Mouse (Mus musculus): ENCODE measurements at regions not wholly inside any gene's neighbourhood (a gene's known extent, or its start where the extent isn't known, plus 50 kb on each side); places are given as distances from the start of the nearest gene placed in this dataset.

- Histone ChIP-seq H3K4me1 (ENCODE audit: control insufficient read depth in 1 of 2, insufficient read depth in 2 of 2) (no peaks in the 10 kb centered on the region), H3K4me3 (replicated peaks in 1 of 3; ENCODE audit: low read depth in 2 of 3, low read length in 2 of 3, poor library complexity in 1 of 3) (no peak overlapping the region), H3K27ac (ENCODE audit: insufficient read depth, low read depth) (no peak overlapping the region), H3K79me2 (replicated peaks; ENCODE audit: control insufficient read depth, extremely low read depth, insufficient read depth, poor library complexity, severe bottlenecking) (no peaks in the 10 kb centered on the region), H3K4me2 (ENCODE audit: insufficient read depth, low read depth, poor library complexity, severe bottlenecking) (no peak overlapping the region), H3K9ac (ENCODE audit: insufficient read depth, low read depth) (no peak overlapping the region), H3K27me3 (replicated peaks) (no peaks in the 10 kb centered on the region), H3K36me3 (replicated peaks in 1 of 2; ENCODE audit: control insufficient read depth in 1 of 2, insufficient read depth in 1 of 2, low read length in 1 of 2) (no peaks in the 10 kb centered on the region), H3K9me3 (replicated peaks; ENCODE audit: low read length) (peaks cover 15% of the 10 kb centered on the region)
- DNase-seq (ENCODE audit: extremely low read depth) = no peak
- dilution Hi-C loops (cut with MboI; ENCODE audit: extremely low pct_ligation_motif_present, extremely low pct_unique_long_range_greater_than_20kb, low sequenced_read_pairs) (no loop called here), in situ Hi-C loops (cut with MboI; ENCODE audit: low pct_ligation_motif_present, low pct_unique_long_range_greater_than_20kb, low sequenced_read_pairs) (no loop called here)
- no peak for TF ChIP-seq RCOR1 (conservative IDR thresholded peaks at IDR 0.05; ENCODE audit: low read depth, low read length)
- TF ChIP-seq JUND (conservative IDR thresholded peaks at IDR 0.05; ENCODE audit: low read depth, low read length) = no peak
- TF ChIP-seq HCFC1 (IDR thresholded peaks at IDR 0.05; ENCODE audit: low read depth, low read length) = no peak
- no peak for TF ChIP-seq NRF1 (IDR thresholded peaks at IDR 0.05; ENCODE audit: low read depth, low read length)
- no peak for TF ChIP-seq PAX5 (IDR thresholded peaks at IDR 0.05; ENCODE audit: low read length)
- no peak for TF ChIP-seq ZNF384 (IDR thresholded peaks at IDR 0.05; ENCODE audit: low read depth, low read length)
- TF ChIP-seq JUN (IDR thresholded peaks at IDR 0.05; ENCODE audit: insufficient read depth, low read depth, low read length) = no peak
- TF ChIP-seq SIN3A (IDR thresholded peaks at IDR 0.05; ENCODE audit: low read length) = no peak
- TF ChIP-seq USF1 (IDR thresholded peaks at IDR 0.05; ENCODE audit: low read depth, low read length) = no peak
- no peak for TF ChIP-seq ETS1 (conservative IDR thresholded peaks at IDR 0.05; ENCODE audit: low read depth, low read length)
- no peak for TF ChIP-seq GABPA (IDR thresholded peaks at IDR 0.05; ENCODE audit: insufficient replicate concordance, low read depth, low read length)
- TF ChIP-seq E2F4 (IDR thresholded peaks at IDR 0.05; ENCODE audit: insufficient replicate concordance, low read depth, low read length) = no peak
- TF ChIP-seq ZC3H11A (IDR thresholded peaks at IDR 0.05; ENCODE audit: low read depth, low read length) = no peak
- no peak for TF ChIP-seq BHLHE40 (IDR thresholded peaks at IDR 0.05; ENCODE audit: low read depth, low read length)
Observed at GRCm38 (mm10) chr1:148720980-148721379, 1240.1 kb downstream of the Pla2g4a start.

- H3K27ac ChIP-seq (ENCODE audit: insufficient read depth, low read depth) = no peak overlapping the region
- no peak for DNase-seq (ENCODE audit: extremely low read depth)
- in situ Hi-C loops (cut with MboI; ENCODE audit: low pct_ligation_motif_present, low pct_unique_long_range_greater_than_20kb, low sequenced_read_pairs) = no loop called here
Observed at GRCm38 (mm10) chr1:148708084-148708483, 1253.0 kb downstream of the Pla2g4a start.

More at GRCm38 (mm10) chr1:148708084-148708483, 1253.0 kb downstream of the Pla2g4a start:
- Histone ChIP-seq H3K4me1 (ENCODE audit: control insufficient read depth in 1 of 2, insufficient read depth in 2 of 2) (no peaks in the 10 kb centered on the region), H3K9me3 (replicated peaks; ENCODE audit: low read length) (peaks cover 22% of the 10 kb centered on the region), H3K79me2 (replicated peaks; ENCODE audit: control insufficient read depth, extremely low read depth, insufficient read depth, poor library complexity, severe bottlenecking) (no peaks in the 10 kb centered on the region), H3K4me3 (replicated peaks in 1 of 3; ENCODE audit: low read depth in 2 of 3, low read length in 2 of 3, poor library complexity in 1 of 3) (no peak overlapping the region), H3K36me3 (replicated peaks in 1 of 2; ENCODE audit: control insufficient read depth in 1 of 2, insufficient read depth in 1 of 2, low read length in 1 of 2) (no peaks in the 10 kb centered on the region), H3K9ac (ENCODE audit: insufficient read depth, low read depth) (no peak overlapping the region), H3K4me2 (ENCODE audit: insufficient read depth, low read depth, poor library complexity, severe bottlenecking) (no peak overlapping the region), H3K27me3 (replicated peaks) (no peaks in the 10 kb centered on the region)
- TF ChIP-seq RCOR1 (conservative IDR thresholded peaks at IDR 0.05; ENCODE audit: low read depth, low read length) (no peak), CHD1 (IDR thresholded peaks at IDR 0.05; ENCODE audit: low read depth, low read length) (no peak), TBP (conservative IDR thresholded peaks at IDR 0.05; ENCODE audit: low read depth, low read length) (no peak), SIN3A (IDR thresholded peaks at IDR 0.05; ENCODE audit: low read length) (no peak)
- dilution Hi-C loops (cut with MboI; ENCODE audit: extremely low pct_ligation_motif_present, extremely low pct_unique_long_range_greater_than_20kb, low sequenced_read_pairs) = no loop called here
